Mouse (Mus musculus) gastrocnemius, postnatal 4 days (tissue): ENCODE measurements around the gene Fuom. TPM values are rescaled to one million over a fixed set of nuclear protein-coding genes. Genes with fewer than 3 reads are reported as not detected.

Experiments
- DNase-seq, 2 experiments: peaks; one replicate each; pipeline ENCODE4 v3.0.0; 2021 to 2022; ENCODE audit warnings: low spot score in 2 of 2, mixed read lengths in 2 of 2
- total RNA-seq, 2 experiments: library from RNA; stranded (reverse); gene quantifications; 2 replicates each; pipeline ENCODE4 v1.2.3; 2021

Fuom gene
- total RNA-seq, 2 experiments from 2014 or later: 30.6 to 32.4 TPM

DNA sequence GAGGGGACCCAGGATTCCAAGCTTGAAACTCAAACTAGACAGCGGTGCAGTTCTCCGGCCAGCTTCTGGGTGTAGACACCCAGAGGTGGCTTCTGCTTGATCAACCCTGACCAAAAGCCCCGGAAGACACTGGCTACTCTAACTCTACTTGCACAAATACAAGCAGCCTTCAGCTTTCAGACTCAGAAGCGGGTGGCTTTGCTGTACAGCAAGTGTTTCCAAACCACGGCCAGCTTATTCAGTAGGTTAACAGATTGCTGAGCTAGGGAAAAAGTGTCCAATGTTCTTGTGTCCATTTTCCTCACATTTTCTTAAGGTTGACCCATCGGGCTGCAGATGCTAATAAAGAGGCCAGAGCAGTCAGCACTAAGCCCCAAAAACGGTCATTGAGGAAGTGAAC, 43.7 kb downstream of the Fuom start:
- no peak for DNase-seq

DNA sequence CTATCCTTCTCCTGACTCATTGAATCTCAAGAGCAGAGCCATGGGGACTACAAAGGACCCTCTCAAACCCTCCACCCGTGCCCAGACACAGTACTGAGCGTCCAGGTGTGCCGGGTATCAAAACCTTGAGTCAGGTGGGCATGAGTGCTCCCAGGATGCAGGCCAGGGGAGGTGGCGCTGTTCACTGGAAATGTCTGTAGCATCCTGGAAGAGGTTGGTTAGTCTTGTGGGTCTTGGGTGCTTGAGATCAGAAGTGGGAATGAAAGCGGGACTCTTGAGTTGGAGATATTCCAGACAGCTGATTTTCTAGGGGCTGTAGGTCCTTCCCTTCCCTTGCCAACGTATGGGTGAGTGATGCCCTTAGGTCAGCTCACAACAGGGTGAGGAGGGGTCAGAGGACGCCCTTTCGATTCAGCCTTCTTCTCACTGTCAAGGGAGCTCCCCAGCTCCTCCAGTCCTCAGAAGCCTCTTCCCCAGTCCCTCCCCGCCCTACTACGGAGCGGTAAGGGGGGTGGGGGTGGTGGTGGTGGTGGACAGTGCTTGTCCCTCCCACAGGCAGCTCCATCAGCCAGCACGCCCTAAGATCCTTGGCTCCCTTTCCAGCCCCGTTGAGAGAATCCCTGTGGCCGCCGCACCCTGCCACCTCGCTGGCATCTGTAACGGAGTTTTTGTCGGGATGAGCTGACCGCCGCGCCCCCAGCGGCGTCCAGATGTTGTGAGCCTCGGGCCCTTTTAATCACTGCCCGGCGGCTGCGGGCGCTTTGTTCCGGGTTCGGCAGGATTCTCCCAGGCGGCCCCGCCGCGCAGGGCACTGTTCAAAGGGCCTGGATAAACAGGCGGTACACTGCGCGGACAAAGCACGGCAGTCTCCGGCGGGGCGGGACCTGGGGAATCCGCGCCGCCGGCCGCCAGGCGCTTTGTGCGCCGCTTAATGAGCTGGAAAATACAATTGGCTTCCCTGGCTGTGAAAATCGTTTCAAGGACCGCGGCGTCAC, 44.5 kb downstream of the Fuom start:
- DNase-seq: peak in 1 of 2 experiments; percentile 22

DNA sequence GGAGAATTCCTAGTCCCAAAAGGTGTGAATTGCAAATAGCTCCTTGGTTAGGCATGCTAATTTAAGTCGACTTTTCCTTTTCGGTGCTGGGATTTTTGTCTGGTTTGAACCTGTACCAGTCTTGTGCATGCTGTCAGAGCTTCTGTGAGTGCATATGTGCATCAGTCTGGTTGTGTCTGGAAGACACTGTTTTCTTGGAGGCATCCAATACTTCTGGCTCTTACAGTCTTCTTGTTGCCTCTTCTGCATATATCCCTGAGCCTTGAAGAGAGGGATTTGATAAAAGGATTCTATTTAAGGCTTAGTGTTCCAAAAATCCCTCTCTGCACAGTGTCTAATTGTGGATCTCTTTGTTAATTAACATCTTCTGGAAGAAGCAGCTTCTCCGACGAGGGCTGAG, 48.1 kb downstream of the Fuom start:
- DNase-seq: no peak

DNA sequence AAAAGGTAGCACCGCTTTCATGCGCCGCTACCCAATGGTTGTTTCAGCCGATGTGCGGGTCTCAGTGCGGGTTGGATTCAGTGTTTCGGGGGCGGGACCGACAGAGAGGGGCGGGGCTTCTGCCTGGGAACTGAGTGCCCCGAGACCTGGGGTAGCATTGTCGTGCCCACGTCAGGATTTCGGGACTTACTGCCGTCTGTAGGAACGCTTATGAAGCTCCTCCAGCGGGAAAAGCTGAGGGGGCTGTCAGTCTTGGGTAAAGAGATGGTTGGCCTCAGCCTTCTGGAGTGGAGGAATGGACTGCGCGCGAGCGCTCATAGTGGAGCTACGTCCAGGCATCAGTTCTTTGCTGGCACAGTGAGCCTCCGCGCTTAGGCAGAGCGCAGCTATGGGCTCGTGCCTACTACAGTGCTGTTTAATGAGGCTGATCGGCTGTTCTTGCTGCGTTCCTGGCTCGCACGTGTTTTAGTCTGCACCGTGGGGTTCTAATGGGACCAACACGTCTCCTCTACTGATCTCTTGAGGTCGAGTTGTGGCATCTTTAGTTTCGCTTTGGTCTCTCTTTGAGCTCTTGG, 53.0 kb downstream of the Fuom start:
- peak in 1 of 2 experiments; percentile 29 for DNase-seq

DNA sequence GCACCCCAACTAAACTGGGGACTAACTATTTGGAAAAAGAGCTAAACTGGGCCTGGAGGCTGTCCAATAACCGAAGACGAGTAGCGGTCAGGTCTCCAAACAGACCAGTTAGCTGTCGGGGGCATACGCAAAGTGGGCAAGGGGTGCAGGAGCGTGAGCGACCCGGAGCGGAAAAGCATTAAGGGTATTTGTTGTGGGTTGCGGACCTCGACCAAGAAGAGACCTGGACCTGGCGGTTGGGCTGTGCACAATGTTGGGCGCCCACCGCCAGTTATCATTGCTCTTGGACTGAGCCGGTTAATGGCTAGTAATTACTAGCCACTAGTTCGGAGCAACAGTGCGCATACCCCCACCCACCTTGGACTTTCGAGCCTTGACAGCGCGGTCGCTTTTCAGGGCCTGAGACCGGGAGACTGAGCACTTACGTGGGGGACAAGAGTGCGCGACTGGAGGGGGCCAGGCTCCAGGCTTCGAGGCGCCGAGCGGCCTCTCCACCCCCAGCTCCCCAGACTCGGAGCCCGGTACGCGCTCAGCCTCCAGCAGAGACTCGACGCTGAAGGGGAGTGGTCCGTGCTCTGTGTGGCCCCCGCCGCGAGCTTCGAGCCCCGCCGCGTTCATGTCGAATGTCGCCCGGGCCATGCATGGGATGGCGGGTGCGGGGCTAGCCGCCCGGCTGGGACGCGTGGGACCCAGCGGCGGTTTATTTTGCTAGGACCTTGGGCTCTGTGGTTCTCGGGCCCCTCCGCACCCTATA, 53.7 kb downstream of the Fuom start, which contains the start of gene Msx3:
Msx3 (minus strand) TSS at position 729 of the 754 bp plus-strand sequence.
- no peak for DNase-seq

DNA sequence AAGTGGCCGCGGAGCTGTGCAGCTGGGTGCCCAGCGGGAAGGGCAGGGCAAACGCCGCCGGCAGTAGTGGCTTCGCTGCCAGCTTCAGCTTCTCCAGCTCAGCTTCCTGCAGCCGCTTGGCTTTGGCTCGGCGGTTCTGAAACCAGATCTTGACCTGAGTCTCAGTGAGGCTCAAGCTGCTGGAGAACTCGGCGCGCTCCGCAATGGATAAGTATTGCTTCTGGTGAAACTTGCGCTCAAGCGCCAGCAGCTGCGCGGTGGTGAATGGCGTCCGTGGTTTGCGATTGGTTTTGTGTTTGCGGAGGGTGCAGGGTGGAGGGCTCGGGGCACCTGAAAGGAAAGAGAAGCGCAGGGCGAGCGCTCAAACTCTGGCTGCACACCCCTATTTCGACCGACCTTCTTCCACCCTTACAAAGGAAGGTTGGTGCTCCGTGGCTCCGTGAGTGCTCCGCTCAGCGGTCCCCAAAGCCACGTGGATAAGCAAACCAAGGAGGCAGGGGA, 54.4 kb downstream of the Fuom start:
- no peak for DNase-seq

Other genes starting within 250 kb of the Fuom start
- 1 to 10 TPM in 1 of 2 experiments, under 1 TPM in 1; 0.91 to 1.0 TPM for gene Kndc1, start 207.7 kb downstream of the Fuom start, total RNA-seq
- gene Utf1, start 158.7 kb downstream of the Fuom start, total RNA-seq: not detected
- gene 6430531B16Rik, start 123.7 kb downstream of the Fuom start, total RNA-seq: not detected
- gene Adam8, start 109.9 kb downstream of the Fuom start, total RNA-seq: 1 to 10 TPM in 1 of 2 experiments, under 1 TPM in 1; 0.78 to 1.1 TPM
- gene Zfp511, start 66.0 kb downstream of the Fuom start, total RNA-seq: 10 to 100 TPM; 11.0 to 11.2 TPM
- gene Tubgcp2, start 65.8 kb downstream of the Fuom start, total RNA-seq: 10 to 100 TPM; 34.6 to 38.0 TPM
- gene Msx3, start 53.4 kb downstream of the Fuom start, total RNA-seq: not detected
- not detected for gene Caly, start 19.9 kb downstream of the Fuom start, total RNA-seq
- not detected for gene Prap1, start 9.0 kb downstream of the Fuom start, total RNA-seq
- 1 to 10 TPM; 6.6 to 7.0 TPM for gene Paox, start 13.4 kb upstream of the Fuom start, total RNA-seq
- gene Echs1, start 14.0 kb upstream of the Fuom start, total RNA-seq: 10 to 100 TPM; 78.9 to 80.2 TPM
- 10 to 100 TPM; 19.6 to 20.4 TPM for gene Mtg1, start 35.1 kb upstream of the Fuom start, total RNA-seq
- under 1 TPM; 0.29 to 0.42 TPM for gene Sprn, start 52.4 kb upstream of the Fuom start, total RNA-seq
- not detected for gene Olfr522, start 62.3 kb upstream of the Fuom start, total RNA-seq
- not detected for gene Olfr523, start 70.8 kb upstream of the Fuom start, total RNA-seq
- not detected for gene Olfr524, start 103.5 kb upstream of the Fuom start, total RNA-seq
- under 1 TPM in 1 of 2 experiments, not detected in 1; 0.16 TPM for gene Cd163l1, start 115.8 kb upstream of the Fuom start, total RNA-seq
- gene 5830411N06Rik, start 144.8 kb upstream of the Fuom start, total RNA-seq: not detected
- not detected for gene Olfr525, start 218.4 kb upstream of the Fuom start, total RNA-seq
- gene Olfr527, start 231.6 kb upstream of the Fuom start, total RNA-seq: not detected